Mouse (Mus musculus): Measurements from ENCODE around the gene Ccnt1.
"Not testable (repeated sequence)": the region's sequence is repeated elsewhere in the genome, so short reads cannot be mapped to it uniquely, and the experiment has no call there.

The Ccnt1 gene

DNA sequence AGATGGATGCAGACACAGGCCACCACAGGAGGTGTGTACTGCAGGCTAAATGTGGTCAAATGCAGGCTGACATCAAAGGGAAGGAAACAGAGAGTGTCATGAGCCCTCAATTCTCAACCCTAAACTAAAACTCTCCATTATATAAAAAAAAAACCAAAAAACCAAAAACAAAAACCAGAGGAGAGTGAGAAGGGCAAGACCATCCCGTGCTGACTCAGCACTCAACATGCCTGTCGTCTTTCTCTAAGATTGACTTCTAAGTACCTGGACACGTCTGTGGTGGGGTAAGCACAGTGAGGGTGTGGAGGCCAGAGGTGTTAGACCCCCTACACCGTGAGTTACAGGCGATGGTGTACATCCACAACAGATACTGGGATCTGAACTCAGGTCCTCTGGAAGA is 23.9 kb downstream of the Ccnt1 start:
- DNase-seq (ENCODE audit: low spot score in 2 of 2) = no peak

DNA sequence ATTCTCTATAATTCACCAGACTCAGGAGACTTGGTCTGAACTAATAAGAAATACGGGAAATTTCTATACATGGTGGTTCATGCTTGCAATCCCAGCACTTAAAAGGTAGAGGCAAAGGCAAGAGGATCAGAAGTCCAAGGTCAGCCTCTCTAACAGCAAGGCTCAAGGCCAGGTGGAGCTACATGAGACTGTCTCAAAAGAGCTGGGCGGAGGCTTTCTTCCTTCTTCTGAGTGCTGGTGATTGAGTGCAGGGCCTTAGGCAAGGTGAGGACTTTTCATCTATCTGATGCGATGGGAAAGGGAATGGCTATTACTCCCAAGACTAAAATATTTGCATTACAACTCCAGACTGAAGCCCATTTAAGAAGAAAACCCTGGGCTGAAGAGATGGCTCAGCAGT is 25.6 kb downstream of the Ccnt1 start:
- DNase-seq (ENCODE audit: low spot score in 2 of 2) = no peak

DNA sequence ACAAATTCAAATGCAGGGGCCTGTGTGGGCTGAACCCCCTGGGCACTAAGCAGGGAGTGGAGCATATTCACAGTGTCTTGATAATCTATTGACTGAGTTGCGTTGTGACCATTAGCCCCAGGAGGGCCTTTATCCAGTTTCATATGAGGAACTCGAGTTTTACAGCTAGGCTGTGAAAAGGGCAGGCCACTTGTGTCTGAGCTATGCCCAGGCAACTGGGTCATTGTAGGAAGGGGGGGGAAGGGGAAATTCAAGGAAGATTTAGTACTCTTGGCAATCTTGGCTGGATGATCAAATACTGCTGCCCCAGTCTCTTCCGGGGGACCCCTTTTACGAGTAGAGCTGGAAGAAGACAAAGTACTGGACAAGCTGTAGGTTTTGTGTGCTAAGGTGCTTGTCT is 27.4 kb downstream of the Ccnt1 start:
- no peak for DNase-seq (ENCODE audit: low spot score in 2 of 2)

DNA sequence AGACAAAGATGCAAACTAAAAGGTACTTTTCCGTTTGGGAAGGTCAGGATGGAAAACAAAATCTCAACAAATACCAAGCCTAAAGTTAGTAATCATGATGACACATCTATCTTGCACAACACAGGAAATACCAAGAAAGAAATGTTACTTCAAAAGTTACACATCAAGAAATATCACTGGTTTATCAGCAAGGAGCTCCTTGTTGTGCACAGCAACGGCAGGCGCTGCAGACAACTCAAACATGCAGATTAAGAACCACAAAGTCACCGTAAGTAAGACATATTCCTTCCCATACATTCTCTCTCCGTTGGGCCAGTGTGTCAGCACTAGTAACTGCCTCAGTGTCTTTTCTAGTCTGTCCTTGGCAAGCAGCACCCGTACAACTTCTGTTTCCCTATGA is 29.7 kb downstream of the Ccnt1 start:
- no peak for DNase-seq (ENCODE audit: low spot score in 2 of 2)

DNA sequence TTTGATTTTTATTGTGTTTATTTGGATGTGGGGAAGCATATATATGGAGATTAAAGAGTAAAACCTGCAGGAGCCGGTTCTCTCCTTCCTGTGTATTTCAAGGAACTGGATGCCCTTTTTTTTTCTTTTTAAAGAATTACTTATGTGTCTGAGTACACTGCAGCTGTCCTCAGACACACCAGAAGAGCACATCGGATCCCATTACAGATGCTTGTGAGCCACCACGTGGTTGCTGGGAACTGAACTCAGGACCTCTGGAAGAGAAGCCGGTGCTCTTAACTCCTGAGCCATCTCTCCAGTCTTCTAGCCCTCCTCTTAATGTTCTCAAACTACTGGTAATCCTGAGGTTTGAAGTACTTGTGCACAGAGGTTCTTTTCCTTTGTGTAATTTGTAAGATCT is 32.8 kb downstream of the Ccnt1 start:
- no peak for DNase-seq (ENCODE audit: low spot score in 2 of 2)

DNA sequence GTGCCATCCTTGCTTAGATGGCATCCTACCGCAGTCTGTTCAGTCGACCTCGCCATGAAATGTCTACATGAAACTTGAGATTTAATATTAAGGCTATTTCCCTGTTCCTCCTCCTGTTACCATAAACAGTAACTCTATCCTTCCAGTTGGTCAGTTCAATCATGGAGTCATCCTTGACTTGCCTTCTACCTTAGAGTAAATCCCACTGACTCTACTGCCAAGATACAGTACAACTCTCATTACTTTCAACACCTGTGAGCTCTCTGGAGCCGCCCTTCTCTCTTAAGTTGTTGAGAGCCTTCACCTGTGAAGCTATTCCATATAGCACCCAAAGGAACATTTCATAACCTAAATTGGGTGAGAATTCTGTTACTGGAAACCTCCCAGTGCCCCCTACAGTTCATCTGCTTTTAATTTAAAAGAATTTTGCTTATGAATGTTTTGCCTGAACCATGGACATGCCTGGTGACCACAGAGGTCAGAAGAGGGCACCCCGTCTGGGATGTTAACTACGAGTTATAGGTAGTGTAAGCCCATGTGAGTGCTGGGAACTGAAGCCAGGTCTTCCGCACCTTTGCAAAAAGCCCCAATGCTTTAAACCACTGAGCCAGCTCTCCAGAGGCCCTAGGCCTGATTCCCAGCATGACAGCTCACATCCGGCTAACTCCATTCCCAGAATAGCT is 33.8 kb downstream of the Ccnt1 start:
- DNase-seq (ENCODE audit: low spot score in 2 of 2) = no peak

DNA sequence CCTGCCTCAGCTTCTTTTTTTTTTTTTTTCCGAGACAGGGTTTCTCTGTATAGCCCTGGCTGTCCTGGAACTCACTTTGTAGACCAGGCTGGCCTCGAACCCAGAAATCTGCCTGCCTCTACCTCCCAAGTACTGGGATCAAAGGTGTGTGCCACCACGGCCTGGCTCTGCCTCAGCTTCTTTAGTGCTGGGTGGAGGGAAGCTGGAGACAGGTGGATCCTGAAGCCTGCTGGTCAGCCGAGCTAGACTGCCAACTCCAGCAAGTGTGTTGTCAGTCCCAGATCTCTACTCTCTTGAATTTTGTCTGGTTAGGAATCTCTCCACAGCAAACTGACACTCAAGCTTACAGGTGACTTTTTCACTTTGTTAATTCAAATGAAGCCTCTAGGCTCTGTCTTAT is 34.8 kb downstream of the Ccnt1 start:
- no peak for DNase-seq (ENCODE audit: low spot score in 2 of 2)

DNA sequence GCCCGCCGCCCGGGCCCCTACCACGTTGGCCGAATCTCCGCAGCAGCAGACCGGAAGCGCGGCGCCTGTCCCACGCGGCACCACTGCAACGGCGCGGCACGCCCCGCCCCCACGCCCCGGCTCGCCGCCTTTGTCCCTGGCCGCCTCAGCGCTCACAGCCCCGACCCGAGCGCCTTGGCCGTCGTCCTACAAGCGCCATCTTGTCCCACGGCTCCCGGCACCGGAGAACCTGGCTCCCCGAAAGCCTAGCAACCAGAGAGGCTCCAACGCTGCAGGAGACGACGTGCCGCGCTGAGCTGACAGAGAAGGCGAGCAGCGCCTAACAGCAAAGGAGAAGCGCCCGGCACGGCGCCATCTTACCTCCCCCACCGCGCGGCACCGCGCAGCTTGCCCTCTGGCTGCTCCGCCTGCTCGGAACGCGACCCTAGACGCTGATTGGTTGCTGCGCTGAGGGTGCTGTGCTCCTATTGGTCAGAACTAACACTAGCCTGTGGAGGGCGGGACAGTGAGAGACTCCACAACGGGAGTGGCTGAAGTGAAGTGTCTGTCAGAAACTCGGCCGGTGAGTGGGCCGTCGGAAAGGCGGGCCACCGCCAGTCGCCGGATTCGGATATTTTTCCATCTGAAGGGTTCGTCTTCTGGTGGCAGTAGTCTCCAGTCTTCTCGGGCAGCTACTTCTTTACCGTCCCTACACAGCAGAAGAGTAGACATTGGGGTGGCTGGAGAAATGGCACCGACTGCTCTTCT is 36.7 kb downstream of the Ccnt1 start, which contains the start of gene Kansl2:
Gene Kansl2 (minus strand): TSS at position 384 of the 747 bp plus-strand sequence.
- DNase-seq (ENCODE audit: low spot score in 2 of 2) = peak; percentile 98 to 99

DNA sequence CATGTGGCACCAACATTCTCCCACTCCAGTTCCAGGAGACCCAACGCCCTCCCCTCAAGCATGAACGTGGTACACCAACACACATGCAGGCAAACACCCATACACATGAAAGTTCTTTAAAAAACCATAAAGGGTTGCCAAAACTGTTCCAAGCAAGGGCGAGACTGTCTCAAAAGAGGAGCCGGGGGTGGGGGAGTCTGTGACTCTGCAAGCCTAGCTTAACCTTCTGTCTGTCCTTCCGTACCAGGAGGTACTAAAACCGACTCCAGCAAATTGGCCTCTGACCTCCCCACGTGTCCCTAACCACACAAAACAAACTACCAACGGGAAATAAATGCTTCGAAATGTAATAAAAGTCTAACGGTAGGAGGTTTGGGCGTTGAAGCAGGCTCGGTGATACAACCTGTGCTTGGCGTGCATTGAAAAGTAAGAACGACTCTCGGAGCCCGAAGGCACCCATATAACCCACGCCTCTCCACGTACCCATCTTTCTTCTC is 37.6 kb downstream of the Ccnt1 start:
- no peak for DNase-seq (ENCODE audit: low spot score in 2 of 2)

DNA sequence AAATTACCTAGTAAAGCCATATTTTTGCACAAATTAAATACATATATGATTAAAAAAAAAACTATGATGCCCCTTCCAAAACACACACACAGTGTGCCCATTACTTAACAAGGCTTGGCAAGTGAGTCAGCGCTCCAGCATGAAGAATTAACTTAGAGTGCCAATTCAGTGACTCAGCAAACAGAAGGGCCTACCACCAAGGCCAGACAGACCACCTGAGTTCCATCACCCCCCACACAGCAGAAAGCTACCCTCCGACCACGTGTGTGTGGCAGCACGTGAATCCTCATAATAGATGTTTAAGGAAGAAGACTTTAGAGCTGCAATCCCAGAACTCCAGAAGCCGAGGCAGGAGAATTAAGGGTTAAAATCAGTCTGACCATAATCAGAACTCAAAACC is 38.4 kb downstream of the Ccnt1 start:
- no peak for DNase-seq (ENCODE audit: low spot score in 2 of 2)

DNA sequence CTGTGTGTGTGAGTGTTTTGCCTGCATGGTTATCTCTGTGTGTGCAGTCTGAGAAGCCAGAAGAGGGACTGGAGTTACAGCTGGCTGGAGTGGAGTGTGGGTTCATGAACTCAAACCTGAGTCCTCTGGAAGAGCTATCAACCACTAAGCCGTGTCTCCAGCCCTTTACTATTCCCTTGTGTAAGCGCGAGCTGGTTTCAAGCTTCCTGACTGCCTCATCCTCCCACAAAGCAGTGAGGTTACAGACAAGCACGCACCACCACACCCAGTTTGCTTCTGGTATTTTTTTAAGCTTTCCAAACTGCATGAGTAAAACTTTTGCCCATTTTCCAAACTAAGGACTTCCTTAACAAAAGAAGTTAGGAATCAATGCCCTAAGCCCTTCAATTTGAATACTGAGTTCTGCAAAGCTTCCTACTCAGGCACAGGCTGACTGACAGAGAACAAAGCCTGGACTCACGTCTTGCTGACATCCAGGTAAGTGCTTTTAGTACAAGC is 42.6 kb downstream of the Ccnt1 start:
- DNase-seq (ENCODE audit: low spot score in 2 of 2) = no peak

DNA sequence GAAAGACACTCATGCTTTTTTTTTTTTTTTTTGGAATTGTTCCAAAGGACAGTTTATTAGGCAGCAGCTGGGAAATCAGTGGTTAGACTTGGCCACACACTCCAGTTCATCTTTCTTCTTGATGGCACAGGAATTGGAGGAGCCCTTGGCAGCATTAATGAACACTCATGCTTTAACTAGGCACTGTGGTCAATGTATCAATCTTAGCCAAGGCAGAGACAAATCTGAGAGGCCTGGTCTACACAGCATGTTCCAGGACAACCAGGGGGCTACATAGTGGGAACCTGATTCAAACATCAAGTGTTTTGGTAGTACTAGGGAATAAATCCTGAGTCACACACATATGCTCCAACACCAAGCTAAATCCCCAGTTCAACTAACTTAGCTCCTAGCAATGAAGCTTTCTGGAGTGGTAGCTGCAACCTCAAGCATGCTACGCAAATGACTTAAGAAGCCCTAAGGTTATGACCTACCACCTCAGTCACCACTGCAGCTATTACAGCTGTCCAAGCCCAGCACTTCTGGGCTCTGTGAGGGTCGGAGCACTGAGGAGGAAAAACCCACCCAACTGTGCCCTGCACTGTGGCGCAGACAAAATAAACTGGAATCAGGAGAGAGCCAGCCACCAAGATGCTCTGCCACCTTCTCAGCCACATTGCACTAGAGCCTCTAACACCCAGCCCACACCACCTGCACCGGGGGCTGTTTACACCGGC is 43.5 kb downstream of the Ccnt1 start:
- no peak for DNase-seq (ENCODE audit: low spot score in 2 of 2)

DNA sequence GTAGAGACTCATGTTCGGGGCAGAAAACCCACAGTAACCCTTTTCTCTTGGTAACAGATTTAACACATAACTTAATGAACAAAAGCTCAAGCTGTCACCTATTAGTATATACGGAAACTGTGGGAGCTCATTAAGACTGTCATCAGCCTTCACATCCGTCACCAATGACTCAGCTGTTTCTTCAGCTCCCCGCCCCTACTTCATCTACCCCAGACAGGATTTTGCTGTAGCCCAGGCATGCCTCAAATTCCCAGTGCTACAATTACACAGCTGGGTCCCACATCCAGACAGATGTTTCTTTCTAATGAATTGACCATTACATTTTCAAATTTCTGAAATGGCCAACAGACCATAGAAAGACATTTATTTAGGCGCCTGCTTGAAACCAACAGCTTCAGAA is 44.7 kb downstream of the Ccnt1 start:
- no peak for DNase-seq (ENCODE audit: low spot score in 2 of 2)

DNA sequence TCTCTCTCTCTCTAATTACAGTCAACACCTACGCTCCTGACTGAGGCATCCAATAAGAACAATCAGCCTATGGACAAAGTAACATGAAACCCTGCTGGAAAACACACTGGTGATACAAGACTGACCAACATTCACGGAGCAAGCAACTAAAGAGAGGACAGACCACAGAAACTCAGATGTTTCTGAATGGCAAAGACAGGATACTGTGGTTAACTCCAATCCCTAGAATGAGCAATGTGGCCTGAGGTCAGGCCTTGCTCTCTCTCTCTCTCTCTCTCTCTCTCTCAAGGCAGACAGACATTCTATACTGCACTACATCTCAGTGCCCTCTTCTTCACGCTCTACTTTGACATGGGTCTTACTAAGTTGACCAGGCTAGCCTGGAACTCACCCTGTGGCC is 49.5 kb downstream of the Ccnt1 start:
- no peak for DNase-seq (ENCODE audit: low spot score in 2 of 2)

DNA sequence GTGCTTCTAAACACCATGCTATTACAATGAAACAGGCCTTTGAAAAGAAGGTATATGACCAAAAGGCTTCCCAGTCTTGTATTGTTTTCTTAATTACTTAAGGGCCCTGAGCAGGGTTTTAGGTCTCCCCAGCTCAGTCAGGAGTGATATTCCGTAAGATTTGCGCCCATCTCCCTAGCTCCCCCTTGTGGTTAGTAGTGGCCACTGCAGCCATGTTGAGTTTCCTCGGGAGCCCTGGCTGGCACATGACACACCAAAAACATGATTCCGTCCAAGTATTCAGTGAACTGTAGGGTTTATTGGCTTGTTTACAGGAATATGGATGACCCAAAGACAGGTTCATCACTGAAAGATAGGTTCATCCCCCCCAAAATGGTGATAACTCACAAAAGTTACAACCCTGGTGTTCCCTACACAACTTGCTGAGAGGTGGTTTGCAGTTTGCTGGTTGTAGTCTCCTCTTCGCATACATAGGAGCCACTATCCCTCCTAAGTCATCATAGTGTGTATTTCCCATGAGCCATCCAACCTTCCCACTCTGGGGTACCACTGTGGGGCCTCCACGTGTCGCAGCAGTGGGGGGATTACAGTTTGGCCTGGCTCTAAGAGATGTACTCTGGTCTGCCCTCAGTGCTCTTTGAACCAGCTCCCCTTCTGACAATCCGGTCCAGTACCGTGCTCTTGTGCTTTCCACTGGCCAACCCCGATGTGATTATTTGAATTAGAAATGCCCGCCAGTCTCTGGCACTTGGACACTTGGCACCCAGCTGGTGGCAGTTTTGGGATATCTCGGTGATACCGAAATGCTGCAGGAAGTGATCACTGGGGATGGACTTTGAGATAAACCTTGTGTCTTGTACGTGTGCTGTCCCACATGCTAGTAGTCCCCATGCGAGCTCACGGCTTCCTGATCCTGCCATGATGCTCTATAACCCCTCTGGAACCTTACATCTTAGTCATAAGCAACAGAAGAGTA is 53.1 kb downstream of the Ccnt1 start:
- DNase-seq (ENCODE audit: low spot score in 2 of 2) = peak; percentile 43 to 50

DNA sequence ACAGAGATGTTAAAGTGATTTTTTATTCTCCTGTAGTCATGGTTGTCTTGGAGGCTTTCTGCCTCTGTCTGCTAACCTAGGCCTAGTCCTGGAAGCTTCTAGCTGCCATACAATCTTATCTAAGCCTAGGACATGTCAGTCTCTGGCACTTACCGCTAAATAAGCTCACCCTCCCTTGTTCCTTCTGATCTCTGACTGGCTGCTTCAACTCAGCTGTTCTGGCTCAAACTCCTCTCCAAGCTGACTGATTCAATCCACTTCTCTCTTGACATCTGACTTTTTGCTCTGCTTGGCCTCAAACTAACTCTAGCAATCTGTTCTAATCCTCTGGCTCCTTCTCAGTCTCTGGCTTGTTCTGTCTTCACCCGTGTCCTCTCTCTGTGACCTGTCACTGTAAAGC is 55.9 kb downstream of the Ccnt1 start:
- DNase-seq (ENCODE audit: low spot score in 2 of 2) = not testable (repeated sequence)

DNA sequence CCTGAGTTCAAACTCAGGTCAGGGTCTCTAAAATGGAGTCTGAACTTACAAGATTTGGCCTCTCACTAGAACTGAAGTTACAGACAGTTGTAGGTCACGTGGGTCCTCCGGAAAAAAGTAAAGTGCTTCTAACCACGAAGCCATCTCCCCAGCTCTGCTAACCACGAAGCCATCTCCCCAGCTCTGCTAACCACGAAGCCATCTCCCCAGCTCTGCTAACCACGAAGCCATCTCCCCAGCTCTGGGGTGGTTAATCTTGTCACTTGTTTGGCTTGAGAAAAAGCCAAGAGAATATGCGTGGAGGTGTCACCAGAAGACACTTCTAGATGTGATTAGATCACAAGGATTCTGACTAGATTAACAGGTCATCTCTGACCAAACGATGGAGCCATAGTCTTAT is 56.6 kb downstream of the Ccnt1 start:
- peak; percentile 64 for DNase-seq (ENCODE audit: low spot score in 2 of 2)

DNA sequence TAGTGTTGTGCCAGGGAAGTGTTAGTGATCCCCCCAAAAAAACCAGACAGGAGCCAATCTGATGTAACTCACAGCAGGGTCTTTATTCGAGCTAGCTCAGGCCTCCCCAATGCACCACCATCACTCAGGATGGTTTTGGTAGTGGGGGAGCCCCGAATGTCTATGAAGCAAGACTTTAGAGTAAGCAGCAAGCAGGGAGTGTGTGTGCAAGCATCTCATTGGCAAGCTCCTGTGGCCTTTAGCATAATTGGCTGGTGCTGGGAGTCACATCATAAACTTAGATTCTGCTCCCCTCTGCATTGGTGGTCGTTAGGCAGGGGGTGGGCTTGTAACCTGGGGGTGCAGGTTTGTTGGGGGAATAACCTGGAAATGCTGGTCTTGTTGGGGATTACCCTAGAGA is 57.0 kb downstream of the Ccnt1 start:
- not testable (repeated sequence) for DNase-seq (ENCODE audit: low spot score in 2 of 2)

DNA sequence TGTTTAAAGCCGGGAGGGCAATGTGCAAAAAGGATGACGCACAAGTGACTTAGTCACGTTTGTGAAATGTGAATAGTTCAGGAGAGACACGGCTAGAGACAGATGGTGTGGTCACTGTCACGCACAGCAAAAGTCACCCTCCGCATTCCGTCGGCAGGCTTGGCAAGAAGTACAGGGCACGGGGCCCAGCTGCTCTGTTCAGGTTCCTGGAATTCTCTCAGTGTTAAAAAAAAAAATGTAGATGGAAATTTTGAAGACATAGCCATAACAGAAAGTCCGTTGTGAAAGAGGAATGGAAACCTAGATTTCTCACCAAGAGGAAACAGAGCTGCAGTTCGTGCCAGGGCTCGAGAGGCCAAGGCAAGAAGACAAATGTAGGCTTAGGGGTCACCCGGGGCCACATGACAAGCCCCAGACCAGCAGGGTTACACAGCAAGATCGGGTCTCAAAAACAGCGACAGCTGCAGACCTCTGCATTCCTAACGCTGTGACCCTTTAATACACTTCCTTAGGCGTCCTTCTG is 57.9 kb downstream of the Ccnt1 start:
- peak; percentile 63 to 71 for DNase-seq (ENCODE audit: low spot score in 2 of 2)

DNA sequence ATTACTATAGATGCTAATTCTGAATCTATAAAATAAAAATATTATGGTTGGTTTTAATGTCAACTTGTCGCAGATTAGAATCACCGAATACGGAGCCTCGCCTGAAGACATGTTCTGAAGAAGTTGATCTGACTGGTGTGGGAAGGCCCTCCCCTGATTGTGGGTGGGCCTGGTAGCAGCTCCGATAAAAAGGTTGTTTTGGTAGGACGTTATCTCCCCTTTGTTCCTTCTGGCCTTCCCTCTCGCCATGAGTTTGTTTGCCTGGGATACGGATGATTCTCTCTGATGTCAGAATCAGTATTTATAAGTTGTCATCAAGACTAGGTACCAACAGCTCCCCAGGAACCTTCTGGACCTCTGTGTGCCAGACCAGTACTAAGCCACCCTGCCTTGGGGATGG is 58.5 kb downstream of the Ccnt1 start:
- DNase-seq (ENCODE audit: low spot score in 2 of 2) = no peak

DNA sequence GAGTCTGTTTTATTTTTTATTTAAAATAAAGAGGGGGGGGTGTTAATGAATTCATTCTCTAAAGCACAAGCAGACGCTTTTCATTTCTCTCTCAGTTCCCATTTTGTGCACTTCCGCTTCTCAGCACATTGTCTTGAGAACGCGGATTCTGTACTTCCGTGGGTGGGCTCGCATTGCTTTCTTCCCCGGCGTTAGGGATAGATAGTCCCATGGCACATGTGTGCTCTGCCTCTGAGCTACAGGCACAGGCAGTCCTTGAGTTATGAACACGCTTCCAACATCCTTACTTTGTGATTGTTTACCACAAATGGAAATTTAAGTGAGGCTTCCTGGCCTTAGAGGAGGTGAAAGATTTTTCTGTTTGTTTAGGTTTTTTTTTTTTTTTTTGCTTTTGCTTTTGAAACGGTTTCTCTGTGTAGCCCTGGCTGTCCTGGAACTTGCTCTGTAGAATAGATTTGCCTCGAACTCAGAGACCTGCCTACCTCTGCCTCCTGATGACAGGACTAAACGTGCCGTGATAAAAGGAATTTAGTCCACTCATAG is 59.3 kb downstream of the Ccnt1 start:
- DNase-seq (ENCODE audit: low spot score in 2 of 2) = peak; percentile 73 to 80

All from spleen, postnatal 36 days (tissue).